Mouse (Mus musculus): ENCODE data around the gene Nop53. TPM values are rescaled to one million over a fixed set of nuclear protein-coding genes. Genes with fewer than 3 reads are reported as not detected.

Nop53 gene
- polyA plus RNA-seq, 1 experiment, result 57.2 TPM

DNA sequence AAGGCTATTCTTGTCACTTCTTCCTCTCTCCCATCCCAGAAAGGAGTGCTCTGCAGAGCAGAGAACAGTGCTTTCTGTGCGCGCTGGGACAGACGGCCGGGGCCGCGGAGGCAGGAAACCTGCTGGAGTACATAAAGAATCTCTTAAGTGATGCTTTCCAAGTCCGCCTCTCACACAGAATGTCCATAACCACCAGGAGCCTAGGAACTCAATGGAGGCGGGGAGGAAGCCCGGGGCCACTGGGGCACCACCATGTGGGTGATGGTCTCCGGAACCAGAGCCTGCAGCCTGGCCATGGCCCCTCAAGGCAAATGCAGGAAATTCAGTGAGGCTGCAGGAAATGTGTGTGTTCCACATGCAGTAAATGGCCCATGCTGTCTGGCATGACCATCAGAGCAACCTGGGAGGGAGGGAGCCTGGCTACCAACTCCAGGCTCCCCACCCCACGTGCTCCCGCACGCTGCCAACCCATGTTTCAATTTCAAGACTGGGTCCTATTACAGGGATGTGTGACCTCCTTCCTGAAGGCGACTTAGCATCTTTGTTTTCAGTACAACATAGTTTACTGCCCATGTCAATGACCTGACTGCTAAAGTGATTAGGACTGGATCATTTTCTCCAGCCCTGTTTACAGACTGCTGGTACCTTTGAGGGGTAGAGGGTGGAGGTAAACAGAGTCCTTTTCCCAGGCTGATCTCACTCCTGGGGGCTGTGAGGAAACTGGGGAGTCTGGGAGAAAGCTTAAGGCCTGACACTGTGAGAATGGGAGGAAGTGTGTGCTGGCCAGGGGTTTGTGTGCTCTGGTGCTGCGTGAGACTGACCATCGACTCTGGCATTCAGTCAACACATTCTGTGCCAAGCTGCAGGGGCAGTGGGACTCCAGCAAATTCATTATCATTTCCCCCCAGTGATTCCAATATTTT is 12.2 kb downstream of the Nop53 start:
- Histone ChIP-seq H3K4me3 (ENCODE audit: control insufficient read depth, low read depth, low read length) (no peak overlapping the region), H3K36me3 (ENCODE audit: control insufficient read depth, insufficient read depth, low read length) (peaks cover 5% of the 10 kb centered on the region), H3K27ac (ENCODE audit: control insufficient read depth, insufficient read depth, low read depth, low read length) (no peak overlapping the region), H3K4me1 (ENCODE audit: control insufficient read depth, insufficient read depth, low read length) (peaks cover 4% of the 10 kb centered on the region; the same call in 1 of the 2 replicates), H3K27me3 (ENCODE audit: control insufficient read depth, insufficient read depth, low read length) (no peaks in the 10 kb centered on the region)
- TF ChIP-seq POLR2A (IDR thresholded peaks at IDR 0.05; ENCODE audit: control insufficient read depth, low read depth, low read length), result no peak
- no peak for TF ChIP-seq CTCF (IDR thresholded peaks at IDR 0.05; ENCODE audit: control insufficient read depth, insufficient read depth, insufficient replicate concordance, low read depth, low read length)

DNA sequence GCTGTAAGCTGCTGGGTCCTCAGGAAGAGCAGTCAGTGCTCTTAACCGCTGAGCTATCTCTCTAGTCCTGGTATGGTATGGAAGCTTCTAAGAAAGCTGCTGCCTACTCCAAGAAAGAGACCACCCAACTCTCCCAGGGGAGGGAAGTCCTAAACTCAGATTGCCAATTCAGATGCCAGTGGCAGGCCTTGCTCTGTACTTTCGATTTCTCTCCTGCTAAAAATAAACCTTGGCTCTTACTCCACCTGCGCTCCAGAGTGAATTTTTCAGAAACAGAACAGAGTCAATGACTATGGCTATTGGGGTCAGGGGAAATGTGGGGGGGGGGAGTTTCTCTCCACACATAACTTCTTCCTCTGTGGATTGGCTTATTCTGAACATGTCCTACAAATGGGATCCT is 14.2 kb downstream of the Nop53 start:
- Histone ChIP-seq H3K36me3 (ENCODE audit: control insufficient read depth, insufficient read depth, low read length) (no peaks in the 10 kb centered on the region), H3K27me3 (ENCODE audit: control insufficient read depth, insufficient read depth, low read length) (no peaks in the 10 kb centered on the region), H3K4me1 (ENCODE audit: control insufficient read depth, insufficient read depth, low read length) (peaks cover 4% of the 10 kb centered on the region; the same call in 1 of the 2 replicates), H3K4me3 (ENCODE audit: control insufficient read depth, low read depth, low read length) (no peak overlapping the region), H3K27ac (ENCODE audit: control insufficient read depth, insufficient read depth, low read depth, low read length) (no peak overlapping the region)
- TF ChIP-seq POLR2A (IDR thresholded peaks at IDR 0.05; ENCODE audit: control insufficient read depth, low read depth, low read length) (no peak), CTCF (IDR thresholded peaks at IDR 0.05; ENCODE audit: control insufficient read depth, insufficient read depth, insufficient replicate concordance, low read depth, low read length) (no peak)

DNA sequence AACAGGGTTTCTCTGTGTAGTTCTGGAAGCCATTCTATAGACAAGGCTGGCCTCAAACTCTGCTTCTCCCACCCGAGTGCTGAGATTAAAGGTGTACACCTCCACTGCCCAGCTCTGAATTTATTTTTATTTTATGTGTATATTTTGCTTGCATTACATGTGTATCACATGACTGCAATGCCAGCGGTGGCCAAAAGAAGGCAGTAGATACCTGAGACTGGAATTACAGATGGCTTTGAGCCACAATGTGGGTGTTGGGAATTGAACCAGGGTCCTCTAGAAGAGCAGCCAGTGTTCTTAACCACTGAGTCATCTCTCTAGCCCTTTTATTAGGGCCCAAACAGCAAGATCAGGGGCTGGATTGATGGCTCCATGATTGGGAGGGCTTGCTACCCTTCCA is 15.3 kb downstream of the Nop53 start:
- Histone ChIP-seq H3K27me3 (ENCODE audit: control insufficient read depth, insufficient read depth, low read length) (no peaks in the 10 kb centered on the region), H3K27ac (ENCODE audit: control insufficient read depth, insufficient read depth, low read depth, low read length) (no peak overlapping the region), H3K4me1 (ENCODE audit: control insufficient read depth, insufficient read depth, low read length) (peaks cover 4% of the 10 kb centered on the region; the same call in 1 of the 2 replicates), H3K36me3 (ENCODE audit: control insufficient read depth, insufficient read depth, low read length) (no peaks in the 10 kb centered on the region), H3K4me3 (ENCODE audit: control insufficient read depth, low read depth, low read length) (no peak overlapping the region)
- TF ChIP-seq POLR2A (IDR thresholded peaks at IDR 0.05; ENCODE audit: control insufficient read depth, low read depth, low read length) (no peak), CTCF (IDR thresholded peaks at IDR 0.05; ENCODE audit: control insufficient read depth, insufficient read depth, insufficient replicate concordance, low read depth, low read length) (no peak)

DNA sequence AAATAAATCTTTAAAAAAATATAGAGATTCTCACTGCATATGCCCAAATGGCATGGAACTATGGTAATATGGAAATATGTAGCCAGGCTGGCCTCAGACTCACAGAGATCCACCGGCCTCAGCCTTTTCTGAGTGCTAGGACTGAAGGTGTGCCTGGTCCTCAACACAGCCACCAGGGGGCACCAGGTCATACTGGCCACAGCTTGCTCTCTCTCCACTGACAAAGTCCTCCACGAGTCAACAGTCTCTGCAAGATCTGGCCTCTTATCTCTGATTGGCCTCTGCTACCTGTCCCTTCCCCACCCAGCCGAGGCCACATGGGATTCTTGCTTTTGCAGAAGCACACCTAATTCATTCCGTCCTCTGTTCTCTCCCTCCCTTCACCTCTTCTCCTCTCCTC is 16.0 kb downstream of the Nop53 start:
- H3K27me3 ChIP-seq (ENCODE audit: control insufficient read depth, insufficient read depth, low read length), result no peaks in the 10 kb centered on the region
- TF ChIP-seq POLR2A (IDR thresholded peaks at IDR 0.05; ENCODE audit: control insufficient read depth, low read depth, low read length), result no peak
- peak; percentile 72; the same call in 1 of the 2 replicates for TF ChIP-seq CTCF (IDR thresholded peaks at IDR 0.05; ENCODE audit: control insufficient read depth, insufficient read depth, insufficient replicate concordance, low read depth, low read length)
- peaks cover 4% of the 10 kb centered on the region; the same call in 1 of the 2 replicates for H3K4me1 ChIP-seq (ENCODE audit: control insufficient read depth, insufficient read depth, low read length)

DNA sequence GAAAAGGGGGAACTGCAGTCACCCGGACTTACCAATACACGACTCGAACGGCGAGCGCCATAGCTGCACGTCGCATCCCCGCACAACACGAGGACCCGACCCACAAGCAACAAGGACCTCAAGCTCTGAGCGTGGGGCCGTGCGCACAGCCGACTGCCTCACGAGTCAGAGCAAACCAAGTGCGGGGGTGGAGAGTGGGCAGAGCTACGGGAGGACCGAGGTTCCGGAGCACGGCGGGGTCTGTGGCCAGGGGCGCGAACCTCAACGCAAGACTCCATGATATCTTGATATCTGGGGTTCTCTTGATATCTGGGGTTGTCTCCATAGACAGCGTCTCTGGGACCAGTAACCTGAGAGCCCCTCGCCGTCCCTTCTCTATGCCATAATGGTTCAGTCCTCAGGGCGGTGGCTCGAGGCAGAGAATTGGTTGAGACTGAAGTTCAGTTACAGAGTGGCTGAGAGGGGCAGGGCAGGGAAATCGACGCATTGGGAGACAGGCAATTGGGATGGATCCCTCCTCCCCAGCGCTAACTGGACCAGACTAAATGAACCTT is 23.6 kb downstream of the Nop53 start, which contains the start of gene Selenow:
Selenow (minus strand) TSS at position 183 of the 554 bp plus-strand sequence.
- TF ChIP-seq POLR2A (IDR thresholded peaks at IDR 0.05; ENCODE audit: control insufficient read depth, low read depth, low read length) (peak; percentile 71), CTCF (IDR thresholded peaks at IDR 0.05; ENCODE audit: control insufficient read depth, insufficient read depth, insufficient replicate concordance, low read depth, low read length) (no peak)
- H3K27me3 ChIP-seq (ENCODE audit: control insufficient read depth, insufficient read depth, low read length), result no peaks in the 10 kb centered on the region

More for the DNA sequence above, 16.0 kb downstream of the Nop53 start:
- Histone ChIP-seq H3K4me3 (ENCODE audit: control insufficient read depth, low read depth, low read length) (no peak overlapping the region), H3K36me3 (ENCODE audit: control insufficient read depth, insufficient read depth, low read length) (no peaks in the 10 kb centered on the region), H3K27ac (ENCODE audit: control insufficient read depth, insufficient read depth, low read depth, low read length) (no peak overlapping the region)

DNA sequence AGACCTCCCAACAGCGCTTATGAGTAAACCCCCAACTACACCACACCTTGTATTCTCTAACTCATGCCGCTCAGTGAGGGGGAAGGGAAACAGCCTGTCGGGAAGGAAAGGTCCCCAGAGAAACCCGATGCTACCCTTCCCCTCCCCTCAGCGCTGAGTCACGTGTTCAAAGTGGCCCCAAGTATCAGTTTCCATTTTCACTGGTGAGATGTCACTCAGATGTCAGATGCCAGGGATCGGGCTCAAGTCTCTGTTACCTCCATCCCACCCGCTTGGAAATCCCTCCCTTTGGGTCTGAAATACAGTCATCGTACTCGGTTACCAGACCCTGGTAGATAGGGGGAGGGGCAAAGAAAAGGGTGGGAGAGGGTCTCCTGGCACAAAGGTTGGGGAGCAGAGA is 24.1 kb downstream of the Nop53 start:
- Histone ChIP-seq H3K27ac (ENCODE audit: control insufficient read depth, insufficient read depth, low read depth, low read length) (peak overlapping the region; percentile 73), H3K4me1 (ENCODE audit: control insufficient read depth, insufficient read depth, low read length) (peaks cover 19% of the 10 kb centered on the region), H3K27me3 (ENCODE audit: control insufficient read depth, insufficient read depth, low read length) (no peaks in the 10 kb centered on the region), H3K4me3 (ENCODE audit: control insufficient read depth, low read depth, low read length) (peak overlapping the region; percentile 83), H3K36me3 (ENCODE audit: control insufficient read depth, insufficient read depth, low read length) (peaks cover 1% of the 10 kb centered on the region; the same call in 1 of the 2 replicates)
- TF ChIP-seq CTCF (IDR thresholded peaks at IDR 0.05; ENCODE audit: control insufficient read depth, insufficient read depth, insufficient replicate concordance, low read depth, low read length) (no peak), POLR2A (IDR thresholded peaks at IDR 0.05; ENCODE audit: control insufficient read depth, low read depth, low read length) (no peak)

More for the DNA sequence above, 23.6 kb downstream of the Nop53 start, which contains the start of gene Selenow:
- Histone ChIP-seq H3K27ac (ENCODE audit: control insufficient read depth, insufficient read depth, low read depth, low read length) (peak within 1 kb of the TSS; percentile 88), H3K4me3 (ENCODE audit: control insufficient read depth, low read depth, low read length) (peak within 1 kb of the TSS; percentile 83), H3K4me1 (ENCODE audit: control insufficient read depth, insufficient read depth, low read length) (peaks cover 19% of the 10 kb centered on the region), H3K36me3 (ENCODE audit: control insufficient read depth, insufficient read depth, low read length) (peaks cover 1% of the 10 kb centered on the region; the same call in 1 of the 2 replicates)

DNA sequence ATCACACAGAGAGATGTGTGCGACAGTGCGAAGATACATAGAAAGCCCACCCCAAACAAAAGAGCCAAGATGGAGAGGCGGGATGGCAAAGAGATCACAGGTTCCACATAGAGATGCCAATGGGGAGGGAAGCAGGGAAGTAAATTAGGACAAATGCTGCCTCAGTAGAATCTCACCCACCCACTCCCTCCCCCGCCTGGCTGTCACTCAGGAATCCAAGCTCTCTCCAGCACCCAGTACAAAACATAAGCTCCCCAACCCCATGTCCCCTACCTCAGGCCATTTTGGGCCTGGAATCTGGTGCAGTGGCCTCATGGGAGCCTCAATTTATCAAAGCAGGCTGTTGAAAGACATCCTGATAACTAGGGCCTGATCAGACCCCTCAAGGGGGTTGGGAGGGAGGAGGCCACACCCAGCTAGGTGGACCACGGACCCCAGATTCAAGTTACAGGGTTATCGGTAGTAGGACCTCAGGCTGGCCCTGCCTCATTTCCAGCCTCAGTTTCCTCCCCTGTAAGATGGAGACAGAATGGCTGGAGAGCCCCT is 25.2 kb downstream of the Nop53 start:
- Histone ChIP-seq H3K36me3 (ENCODE audit: control insufficient read depth, insufficient read depth, low read length) (peaks cover 1% of the 10 kb centered on the region; the same call in 1 of the 2 replicates), H3K27me3 (ENCODE audit: control insufficient read depth, insufficient read depth, low read length) (no peaks in the 10 kb centered on the region), H3K4me1 (ENCODE audit: control insufficient read depth, insufficient read depth, low read length) (peaks cover 19% of the 10 kb centered on the region), H3K4me3 (ENCODE audit: control insufficient read depth, low read depth, low read length) (peak overlapping the region; percentile 83), H3K27ac (ENCODE audit: control insufficient read depth, insufficient read depth, low read depth, low read length) (no peak overlapping the region)
- TF ChIP-seq POLR2A (IDR thresholded peaks at IDR 0.05; ENCODE audit: control insufficient read depth, low read depth, low read length) (no peak), CTCF (IDR thresholded peaks at IDR 0.05; ENCODE audit: control insufficient read depth, insufficient read depth, insufficient replicate concordance, low read depth, low read length) (no peak)
